Mouse (Mus musculus) C2C12 (cell line): ENCODE measurements around the gene Dnah17.

ENCODE experiments used
- CEBPB ChIP-seq: IDR thresholded peaks from one replicate; pipeline ENCODE4 v1.6.1; 2011; ENCODE audit warnings: low read depth, mild to moderate bottlenecking, control low read depth, moderate library complexity
- CTCF ChIP-seq: IDR thresholded peaks from one replicate; pipeline ENCODE4 v1.5.1; 2011; ENCODE audit not compliant: control insufficient read depth, insufficient read depth, insufficient read length
- MAX ChIP-seq: IDR thresholded peaks from one replicate; pipeline ENCODE4 v1.6.1; 2011; ENCODE audit warnings: mild to moderate bottlenecking, control low read depth
- MYOD1 ChIP-seq: IDR thresholded peaks from one replicate; pipeline ENCODE4 v1.6.1; 2011; ENCODE audit warnings: low read depth; ENCODE audit not compliant: control insufficient read depth, insufficient read length

DNA sequence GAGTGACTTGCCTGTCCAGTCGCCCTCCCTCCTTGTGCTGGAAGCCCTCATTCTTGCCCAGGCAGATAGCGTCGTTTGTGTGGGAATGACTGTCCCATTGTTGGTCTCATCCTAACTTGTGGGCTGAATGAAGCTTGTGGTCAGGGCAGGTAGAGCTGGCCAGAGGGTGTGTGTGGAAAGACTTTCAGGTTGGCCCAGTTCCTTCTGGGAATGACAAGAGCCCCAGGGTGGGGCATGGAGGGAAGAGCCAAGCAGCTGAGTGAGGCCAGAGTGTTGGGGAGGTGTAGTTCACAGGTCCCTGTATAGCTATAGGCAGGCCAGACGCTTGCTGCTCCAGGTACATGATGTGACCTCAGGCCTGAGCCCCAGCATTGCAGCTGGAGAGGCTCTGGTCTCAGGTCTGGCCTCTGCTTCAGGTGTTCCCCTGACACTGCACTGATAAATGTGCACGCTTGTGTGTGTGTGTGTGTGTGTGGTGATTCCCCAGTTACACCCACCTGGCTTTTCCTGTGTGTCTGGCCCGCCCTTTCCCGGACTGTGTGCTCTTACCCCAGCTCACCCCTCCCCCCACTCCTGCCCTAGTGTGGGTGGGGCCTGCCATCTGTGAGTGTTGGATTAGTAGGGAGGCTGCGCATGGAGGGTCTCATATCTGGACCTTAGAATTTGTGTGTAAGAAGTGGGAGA lies 122.8 kb downstream of the Dnah17 start:
- no peak for TF ChIP-seq CEBPB
- no peak for TF ChIP-seq CTCF
- TF ChIP-seq MAX, result no peak
- TF ChIP-seq MYOD1, result no peak
